Mouse (Mus musculus) Patski (cell line): ENCODE measurements around the gene Kcna1. TPM values are rescaled to one million over a fixed set of nuclear protein-coding genes. Genes with fewer than 3 reads are reported as not detected.
A peak's percentile ranks its signal among the peaks of the same experiment; 100 is the strongest.

Experiments used
- ATAC-seq: fragments of 100-300 bp; one replicate; pipeline ENCODE4 v1.8.0; 2021
- CTCF ChIA-PET: fragments of 350-600 bp; sonication (Branson Sonifier 250); formaldehyde crosslinking; loops from one replicate; lab custom pipeline; 2022; ENCODE audit warnings: inconsistent platforms; lab: Charles Lee
- POLR2A ChIA-PET: fragments of 350-600 bp; sonication (Branson Sonifier 250); formaldehyde crosslinking; loops from one replicate; lab custom pipeline; 2022; ENCODE audit warnings: antibody characterized with exemption, inconsistent platforms; lab: Charles Lee
- DNase-seq: peaks from one replicate; pipeline ENCODE4 v3.0.0-alpha.2; 2011; ENCODE audit warnings: low read depth, low spot score
- H3K27me3 ChIP-seq: fragments of 371-371 bp; one replicate; pipeline ENCODE4 v1.5.1; 2021
- CTCF ChIP-seq: fragments of 100-300 bp; IDR thresholded peaks from one replicate; pipeline ENCODE4 v1.5.1; 2021
- in situ Hi-C: fragments of 300-500 bp; cut with MboI; formaldehyde crosslinking; loops from 3 replicates; pipeline ENCODE4 v1.11.1; 2018; ENCODE audit warnings: low pct_unique_long_range_greater_than_20kb, mixed read lengths
- polyA plus RNA-seq: library from polyadenylated mRNA; unstranded; gene quantifications from one replicate; pipeline ENCODE4 v1.2.3, GENCODE M21; 2021

Kcna1 gene
- polyA plus RNA-seq: 0.42 TPM

- H3K27me3 ChIP-seq: peaks cover 76% of the 10 kb centered on the region
- DNase-seq (no peak), ATAC-seq (no peak)
- CTCF ChIA-PET: no interaction called here
- in situ Hi-C loops: no loop called here
- TF ChIP-seq CTCF: no peak
- POLR2A ChIA-PET: no interaction called here
These were observed at the start of gene Kcna1 for GRCm38 (mm10) chr6:126646381-126646780. TSS of gene Kcna1 (minus strand) at chr6:126646384.

DNA sequence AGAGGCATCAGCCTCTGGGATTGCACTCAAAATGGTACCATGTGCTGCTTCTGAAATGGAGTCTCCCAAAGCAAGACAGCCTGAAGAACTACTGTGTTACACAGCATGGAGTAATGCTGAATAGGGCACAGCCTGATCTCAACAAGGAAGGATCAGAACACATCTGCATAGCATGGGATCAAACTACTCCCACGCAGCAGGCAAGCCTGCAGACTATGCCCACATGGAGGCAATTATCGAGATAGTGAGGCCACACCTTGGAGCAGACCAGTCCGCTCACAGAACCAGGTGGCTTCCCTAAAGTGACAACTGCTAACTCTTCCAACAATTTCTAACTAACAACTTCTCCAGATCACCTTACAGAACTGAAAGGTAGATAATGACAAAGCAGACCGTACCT is 40.9 kb upstream of the Kcna1 start:
- DNase-seq: no peak
- POLR2A ChIA-PET: no interaction called here
- H3K27me3 ChIP-seq: peaks cover 20% of the 10 kb centered on the region
- in situ Hi-C loops: no loop called here
- CTCF ChIA-PET: no interaction called here
- no peak for TF ChIP-seq CTCF
- no peak for ATAC-seq

- TF ChIP-seq CTCF: no peak
- in situ Hi-C loops: no loop called here
- ChIA-PET CTCF (interaction anchor here (0.9 kb wide), 1 partner anchor 9 kb away, joined by 5 read pairs; no protein-coding TSS in a partner anchor), POLR2A (interaction anchor here (0.6 kb wide), 1 partner anchor 21 kb away, joined by 3 read pairs; no protein-coding TSS in a partner anchor)
- ATAC-seq (no peak), DNase-seq (no peak)
- H3K27me3 ChIP-seq: peaks cover 25% of the 10 kb centered on the region
These were observed 39.0 kb upstream of the Kcna1 start for GRCm38 (mm10) chr6:126685135-126685534.

GRCm38 (mm10) chr6:126678961-126679360 is 32.8 kb upstream of the Kcna1 start:
- TF ChIP-seq CTCF: peak; percentile 78
- H3K27me3 ChIP-seq: peaks cover 51% of the 10 kb centered on the region
- CTCF ChIA-PET: interaction anchor here (1.0 kb wide), 1 partner anchor 115 kb away, joined by 6 read pairs; no protein-coding TSS in a partner anchor
- POLR2A ChIA-PET: no interaction called here
- DNase-seq (no peak), ATAC-seq (no peak)
- in situ Hi-C loops: no loop called here

GRCm38 (mm10) chr6:126667001-126667400 is 20.8 kb upstream of the Kcna1 start:
- in situ Hi-C loops: no loop called here
- TF ChIP-seq CTCF: no peak
- CTCF ChIA-PET: no interaction called here

DNA sequence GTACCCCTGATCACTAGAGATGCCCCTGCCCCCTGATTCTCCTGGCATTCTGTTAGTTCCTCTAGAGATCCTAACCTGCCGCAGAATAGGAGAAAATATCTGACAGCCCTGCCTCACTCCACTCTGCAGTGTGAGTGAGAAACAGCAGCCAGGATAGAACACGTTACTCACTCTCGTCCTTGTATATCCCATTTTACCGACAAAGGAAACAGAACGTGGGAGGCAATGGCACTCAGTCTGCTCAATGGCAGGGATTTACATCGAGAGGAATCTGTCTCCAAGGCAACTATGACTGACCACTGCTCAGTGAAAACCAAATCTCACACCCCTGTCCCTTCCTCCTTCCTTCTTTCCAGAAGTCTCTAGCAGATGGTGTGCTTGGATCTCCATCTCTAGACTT is 19.9 kb upstream of the Kcna1 start:
- DNase-seq: no peak
- ChIA-PET POLR2A (no interaction called here), CTCF (no interaction called here)
- peaks cover 48% of the 10 kb centered on the region for H3K27me3 ChIP-seq
- TF ChIP-seq CTCF: no peak
- no peak for ATAC-seq
- in situ Hi-C loops: no loop called here

More at GRCm38 (mm10) chr6:126667001-126667400, 20.8 kb upstream of the Kcna1 start:
- POLR2A ChIA-PET: no interaction called here
- peaks cover 38% of the 10 kb centered on the region for H3K27me3 ChIP-seq
- DNase-seq (no peak), ATAC-seq (no peak)

DNA sequence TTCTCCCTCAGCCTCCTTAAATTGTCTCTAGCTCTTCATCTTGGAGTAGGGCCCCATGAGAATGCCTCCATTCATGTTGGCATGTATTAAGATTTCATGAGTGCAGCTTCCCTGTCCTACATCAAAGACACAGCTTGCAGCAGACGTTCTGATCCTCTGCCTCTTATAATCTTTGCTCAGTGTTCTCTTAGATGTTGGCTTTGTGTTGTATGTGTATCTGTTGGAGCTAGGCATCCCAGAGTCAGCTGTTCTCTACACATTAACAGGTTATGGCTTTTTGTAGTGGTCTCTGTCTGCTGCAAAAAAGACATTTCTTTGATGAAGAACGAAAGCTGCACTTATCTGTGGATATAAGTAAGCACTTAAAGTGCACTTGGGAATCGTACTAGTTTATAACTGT is 18.4 kb upstream of the Kcna1 start:
- TF ChIP-seq CTCF: no peak
- ATAC-seq (no peak), DNase-seq (no peak)
- ChIA-PET POLR2A (interaction anchor here (0.6 kb wide), 1 partner anchor 21 kb away, joined by 3 read pairs; no protein-coding TSS in a partner anchor), CTCF (interaction anchor here (1.0 kb wide), 1 partner anchor 11 kb away, joined by 3 read pairs; no protein-coding TSS in a partner anchor)
- in situ Hi-C loops: no loop called here
- H3K27me3 ChIP-seq: peaks cover 48% of the 10 kb centered on the region

GRCm38 (mm10) chr6:126657646-126658394 is 11.6 kb upstream of the Kcna1 start:
- ATAC-seq (no peak), DNase-seq (no peak)
- H3K27me3 ChIP-seq: peaks cover 21% of the 10 kb centered on the region
- ChIA-PET CTCF (interaction anchor here (0.8 kb wide), 1 partner anchor 63 kb away, joined by 3 read pairs; no protein-coding TSS in a partner anchor), POLR2A (interaction anchor here (0.6 kb wide), 1 partner anchor 113 kb away, joined by 4 read pairs; no protein-coding TSS in a partner anchor)
- TF ChIP-seq CTCF: no peak
- in situ Hi-C loops: no loop called here

GRCm38 (mm10) chr6:126653561-126653960 is 7.4 kb upstream of the Kcna1 start:
- in situ Hi-C loops: no loop called here
- TF ChIP-seq CTCF: no peak
- peaks cover 26% of the 10 kb centered on the region for H3K27me3 ChIP-seq
- peak; percentile 31 for ATAC-seq
- DNase-seq: peak; percentile 30
- CTCF ChIA-PET: interaction anchor here (1.3 kb wide), 1 partner anchor 11 kb away, joined by 3 read pairs; no protein-coding TSS in a partner anchor
- POLR2A ChIA-PET: no interaction called here

- ATAC-seq: no peak
- in situ Hi-C loops: no loop called here
- TF ChIP-seq CTCF: no peak
- CTCF ChIA-PET: no interaction called here
- DNase-seq: no peak
- POLR2A ChIA-PET: no interaction called here
- H3K27me3 ChIP-seq: peaks cover 77% of the 10 kb centered on the region
These were observed 383 bp downstream of the Kcna1 start for GRCm38 (mm10) chr6:126645644-126646358.
